8 mouse cellular contexts compared by ENCODE assay signal in genomic region chr2:138245631-138246289, GRCm38 (mm10). TPM values are rescaled to one million over a fixed set of nuclear protein-coding genes. Genes with fewer than 3 reads are reported as not detected.
DNase-seq lines count a peak whose midpoint lies in the region; ATAC-seq and TF ChIP-seq lines count a peak whose summit lies in the region.

No protein-coding gene starts in this region.

- intact Hi-C loops in heart, postnatal 25 days (cut with DNase I), result no loop called here
- intact Hi-C loops in left cerebral cortex, postnatal 10 days (cut with DNase I), result no loop called here

- TF ChIP-seq EP300 in liver, postnatal 0 days (IDR thresholded peaks at IDR 0.05; ENCODE audit: low read depth), result no peak

- no peaks in the 10 kb centered on the region for H3K9me3 ChIP-seq in liver, postnatal 0 days (ENCODE audit: low read length)

- ATAC-seq in liver, postnatal 0 days, result no peak
- no peak for ATAC-seq in monocyte, adult 5-6 weeks (replicated peaks; ENCODE audit: insufficient number of reproducible peaks, low FRiP score, low TSS enrichment, poor library complexity, severe bottlenecking)

- H3K9ac ChIP-seq in liver, adult 2 months (ENCODE audit: low read depth, low read length), result no peak overlapping the region
- H3K9ac ChIP-seq in liver, postnatal 0 days (replicated peaks), result no peak overlapping the region

- no peak overlapping the region for H3K4me3 ChIP-seq in liver, adult 2 months (ENCODE audit: insufficient read depth, low read depth, low read length)
- H3K4me3 ChIP-seq in liver, postnatal 0 days (ENCODE audit: low read depth, low read length), result no peak overlapping the region

- H3K79me2 ChIP-seq in liver, adult 2 months (ENCODE audit: control insufficient read depth, insufficient read depth, low read length), result no peaks in the 10 kb centered on the region

- H3K27ac ChIP-seq in liver, adult 2 months (replicated peaks; ENCODE audit: insufficient read depth, low read depth, low read length), result no peak overlapping the region
- no peak overlapping the region for H3K27ac ChIP-seq in liver, postnatal 0 days (ENCODE audit: low read depth)

- no peak overlapping the region for H3K4me2 ChIP-seq in liver, postnatal 0 days (ENCODE audit: low read depth, low read length)

- DNase-seq in liver, adult 2 months (ENCODE audit: extremely low read depth, low read depth, low spot score), result peak; percentile 21
- DNase-seq in liver, postnatal 0 days, result no peak
- DNase-seq in frontal cortex, postnatal 10 days (ENCODE audit: low spot score in 2 of 2), result peak; percentile 27 to 43
- DNase-seq in heart, postnatal 25 days (ENCODE audit: low spot score), result peak; percentile 40
- peak; percentile 44 to 82 for DNase-seq in left cerebral cortex, postnatal 10 days (ENCODE audit: extremely low spot score in 1 of 2, low spot score in 2 of 2)
- DNase-seq in right cerebral cortex, postnatal 4 days, result peak; percentile 54
- DNase-seq in spleen, adult 18-20 months, result no peak

- no peaks in the 10 kb centered on the region for H3K4me1 ChIP-seq in liver, adult 2 months (ENCODE audit: control insufficient read depth, insufficient read depth, low read length)
- H3K4me1 ChIP-seq in liver, postnatal 0 days (ENCODE audit: insufficient read depth), result no peaks in the 10 kb centered on the region

- TF ChIP-seq POLR2A in liver, adult 2 months (IDR thresholded peaks at IDR 0.05; ENCODE audit: extremely low read depth, insufficient read depth, low read length), result no peak

- H3K36me3 ChIP-seq in liver, adult 2 months (ENCODE audit: control insufficient read depth, insufficient read depth, low read length), result no peaks in the 10 kb centered on the region
- no peaks in the 10 kb centered on the region for H3K36me3 ChIP-seq in liver, postnatal 0 days (replicated peaks; ENCODE audit: insufficient read depth, low read length)

- H3K27me3 ChIP-seq in liver, adult 2 months (ENCODE audit: control insufficient read depth, insufficient read depth, low read length), result no peaks in the 10 kb centered on the region
- no peaks in the 10 kb centered on the region for H3K27me3 ChIP-seq in liver, postnatal 0 days (ENCODE audit: insufficient read depth, low read length)

- TF ChIP-seq CTCF in liver, adult 2 months (IDR thresholded peaks at IDR 0.05; ENCODE audit: low read depth, low read length), result no peak
- no peak for TF ChIP-seq CTCF in liver, postnatal 0 days (IDR thresholded peaks at IDR 0.05; ENCODE audit: low read depth)

- 49% methylated on average over 2 of the region's 2 CpGs for WGBS in liver, adult 2 months
- WGBS in liver, postnatal 0 days (ENCODE audit: insufficient replicate concordance), result 47% methylated on average over 2 of the region's 2 CpGs

RNA-seq across cellular contexts. Expression of gene Btbd3, which starts 10.6 kb away (rescaled TPM):
- total RNA-seq in liver, adult 2 months (2014; rRNA removed), result 2.7 and 3.6 TPM in 2 replicates
- 1.4 and 1.7 TPM in 2 replicates for polyA plus RNA-seq in liver, adult 2 months (2012; rRNA removed)
- 2.0 and 2.2 TPM in 2 replicates for polyA plus RNA-seq in liver, postnatal 0 days (2015; fragmentation: Nextera tagmentation; extraction: Ambion mirVana)
- total RNA-seq in heart, postnatal 25 days (2021), result 10 to 100 TPM; 16.2 to 18.6 TPM
- total RNA-seq in left cerebral cortex, postnatal 10 days (2021), result 10 to 100 TPM; 76.2 to 82.9 TPM
- 0.48 to 0.49 TPM in 2 of 3 replicates, not detected in the other for total RNA-seq in monocyte, adult 5-6 weeks (2017)

Comparison
In these comparisons a context has a peak if more than half of its experiments do, and no peak if none do; other contexts are left out.
1. DNase-seq: peak in liver, adult 2 months (single experiment), frontal cortex, postnatal 10 days (2 of 2), heart, postnatal 25 days (single experiment), left cerebral cortex, postnatal 10 days (2 of 2) and right cerebral cortex, postnatal 4 days (single experiment); none in liver, postnatal 0 days (single experiment) and spleen, adult 18-20 months (0 of 2).